18 mouse cellular contexts compared by ENCODE assay signal in the genomic region with DNA sequence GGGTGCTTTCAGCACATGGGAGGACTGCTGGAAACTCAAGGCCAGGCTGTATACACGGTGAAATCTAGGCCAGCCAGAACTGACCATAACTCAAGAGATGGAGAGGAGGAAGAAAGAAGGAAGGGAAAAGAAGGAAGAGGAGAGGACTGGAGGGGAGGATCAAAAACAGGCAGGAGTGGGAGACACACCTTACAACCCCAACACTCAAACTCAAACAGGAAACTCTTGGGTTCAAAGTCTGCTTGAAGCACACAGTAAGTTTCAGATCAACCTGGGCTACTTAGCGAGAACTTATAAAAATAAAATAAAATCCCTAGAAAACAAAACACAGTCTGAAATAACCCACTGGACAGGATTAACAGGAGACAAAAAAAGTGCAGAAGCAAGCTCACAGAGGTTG.
"Had no signal": no experiment of that assay in that cellular context is flagged by ENCODE, and none has a peak within 500 bp of the region (broad histone marks: within the 10 kb centered on the region; RNA-seq: fewer than 3 reads in every experiment).

No protein-coding gene starts in this region.

- H3K36me3 ChIP-seq: neural tube, embryonic 12.5 days had no signal

- H3K9ac ChIP-seq: liver, embryonic 13.5 days; neural tube, embryonic 12.5 days; neural tube, embryonic 15.5 days; stomach, embryonic 15.5 days had no signal

- H3K9me3 ChIP-seq: liver, embryonic 13.5 days; neural tube, embryonic 12.5 days; neural tube, embryonic 15.5 days; stomach, embryonic 15.5 days had no signal

- H3K4me2 ChIP-seq: liver, embryonic 13.5 days; midbrain, embryonic 11.5 days; neural tube, embryonic 12.5 days; neural tube, embryonic 15.5 days; stomach, embryonic 15.5 days had no signal

- H3K4me3 ChIP-seq: left cerebral cortex, adult 2 months; liver, embryonic 13.5 days; neural tube, embryonic 12.5 days; neural tube, embryonic 15.5 days; stomach, embryonic 15.5 days had no signal

- H3K27me3 ChIP-seq: liver, embryonic 13.5 days; neural tube, embryonic 12.5 days; neural tube, embryonic 15.5 days; stomach, embryonic 15.5 days had no signal

- H3K4me1 ChIP-seq: neural tube, embryonic 12.5 days; neural tube, embryonic 15.5 days; stomach, embryonic 15.5 days had no signal

- DNase-seq: kidney, postnatal 10 days; kidney, postnatal 36 days; layer of hippocampus, postnatal 36 days; liver, embryonic 13.5 days; lung, adult 2 months; lung, postnatal 14 days; lung, postnatal 4 days; midbrain, embryonic 14.5 days; right cerebral cortex, adult 18-20 months; right cerebral cortex, postnatal 14 days; right cerebral cortex, postnatal 4 days; thymus, adult 18-20 months; thymus, postnatal 36 days had no signal

- H3K27ac ChIP-seq: left cerebral cortex, adult 2 months; liver, embryonic 13.5 days; neural tube, embryonic 12.5 days; neural tube, embryonic 15.5 days; stomach, embryonic 15.5 days had no signal
